11 mouse cellular contexts compared by ENCODE assay signal in genomic region chr9:72655602-72656001, GRCm38 (mm10). TPM values are rescaled to one million over a fixed set of nuclear protein-coding genes. Genes with fewer than 3 reads are reported as not detected.
DNase-seq lines count a peak whose midpoint lies in the region; ATAC-seq and TF ChIP-seq lines count a peak whose summit lies in the region.
"Had no signal": no experiment of that assay in that cellular context is flagged by ENCODE, and none has a peak within 500 bp of the region (broad histone marks: within the 10 kb centered on the region; RNA-seq: fewer than 3 reads in every experiment).

No protein-coding gene starts in this region.

- H3K4me3 ChIP-seq in liver, embryonic 11.5 days (ENCODE audit: low read depth, low read length): no peak overlapping the region
- H3K4me3 ChIP-seq in liver, postnatal 0 days (ENCODE audit: low read depth, low read length): no peak overlapping the region
- no peak overlapping the region for H3K4me3 ChIP-seq in intestine, postnatal 0 days (ENCODE audit: low read depth, low read length)
- H3K4me3 ChIP-seq: stomach, embryonic 15.5 days had no signal

- H3K9me3 ChIP-seq in liver, embryonic 11.5 days (ENCODE audit: control insufficient read depth, low read length): no peaks in the 10 kb centered on the region
- no peaks in the 10 kb centered on the region for H3K9me3 ChIP-seq in liver, postnatal 0 days (ENCODE audit: low read length)
- H3K9me3 ChIP-seq in intestine, postnatal 0 days (ENCODE audit: control insufficient read depth): no peaks in the 10 kb centered on the region
- H3K9me3 ChIP-seq: stomach, embryonic 15.5 days had no signal

- 0 out of 2 replicates have a peak overlapping the region, but pooled peaks have one; percentile 37 for H3K9ac ChIP-seq in liver, embryonic 11.5 days (ENCODE audit: low read depth, low read length)
- no peak overlapping the region for H3K9ac ChIP-seq in liver, postnatal 0 days (replicated peaks)
- no peak overlapping the region for H3K9ac ChIP-seq in intestine, postnatal 0 days (ENCODE audit: low read depth, low read length)
- H3K9ac ChIP-seq: stomach, embryonic 15.5 days had no signal

- H3K27me3 ChIP-seq in liver, embryonic 11.5 days (replicated peaks; ENCODE audit: control insufficient read depth, insufficient read depth, low read length): no peaks in the 10 kb centered on the region
- H3K27me3 ChIP-seq in liver, postnatal 0 days (ENCODE audit: insufficient read depth, low read length): no peaks in the 10 kb centered on the region
- no peaks in the 10 kb centered on the region for H3K27me3 ChIP-seq in intestine, postnatal 0 days (replicated peaks; ENCODE audit: control insufficient read depth, insufficient read depth, low read length)
- H3K27me3 ChIP-seq: stomach, embryonic 15.5 days had no signal

- no peak overlapping the region for H3K27ac ChIP-seq in liver, embryonic 11.5 days (ENCODE audit: low read depth, low read length)
- no peak overlapping the region for H3K27ac ChIP-seq in liver, postnatal 0 days (ENCODE audit: low read depth)
- no peak overlapping the region for H3K27ac ChIP-seq in intestine, postnatal 0 days (ENCODE audit: low read depth, low read length)
- H3K27ac ChIP-seq: kidney, postnatal 0 days had no signal

- H3K4me1 ChIP-seq in liver, embryonic 11.5 days (replicated peaks; ENCODE audit: control insufficient read depth, insufficient read depth, low read length): peaks cover 25% of the 10 kb centered on the region
- peaks cover 23% of the 10 kb centered on the region for H3K4me1 ChIP-seq in liver, postnatal 0 days (ENCODE audit: insufficient read depth)
- H3K4me1 ChIP-seq in intestine, postnatal 0 days (replicated peaks; ENCODE audit: control insufficient read depth, insufficient read depth, low read length): 0 out of 2 replicates have a peak, but pooled peaks cover 3% of the 10 kb centered on the region

- DNase-seq in heart, adult 11 months: peak; percentile 96
- no peak for DNase-seq in heart, adult 18-20 months
- DNase-seq in liver, embryonic 11.5 days (ENCODE audit: low spot score): no peak
- DNase-seq in liver, postnatal 0 days: no peak
- DNase-seq in gastrocnemius, postnatal 25 days: peak; percentile 44
- no peak for DNase-seq in Muller cell, postnatal 12 days (ENCODE audit: inconsistent ontology term)

- no peak for ATAC-seq in liver, embryonic 11.5 days (replicated peaks; ENCODE audit: low FRiP score)
- no peak for ATAC-seq in liver, postnatal 0 days
- peak; percentile 57 for ATAC-seq in megakaryocyte-erythroid progenitor cell, adult 5-6 weeks (replicated peaks; ENCODE audit: low FRiP score, low TSS enrichment, poor library complexity, severe bottlenecking)
- no peak for ATAC-seq in intestine, postnatal 0 days
- ATAC-seq: inflammation-experienced regulatory T-cells, adult 6 months had no signal

- TF ChIP-seq EP300 in liver, postnatal 0 days (IDR thresholded peaks at IDR 0.05; ENCODE audit: low read depth): no peak

- no peak overlapping the region for H3K4me2 ChIP-seq in liver, embryonic 11.5 days
- no peak overlapping the region for H3K4me2 ChIP-seq in liver, postnatal 0 days (ENCODE audit: low read depth, low read length)
- no peak overlapping the region for H3K4me2 ChIP-seq in intestine, postnatal 0 days (replicated peaks; ENCODE audit: low read depth)
- H3K4me2 ChIP-seq: stomach, embryonic 15.5 days had no signal

- no peaks in the 10 kb centered on the region for H3K36me3 ChIP-seq in liver, embryonic 11.5 days (ENCODE audit: control insufficient read depth, insufficient read depth, low read length)
- H3K36me3 ChIP-seq in liver, postnatal 0 days (replicated peaks; ENCODE audit: insufficient read depth, low read length): no peaks in the 10 kb centered on the region
- H3K36me3 ChIP-seq in intestine, postnatal 0 days (ENCODE audit: control insufficient read depth, insufficient read depth): no peaks in the 10 kb centered on the region
- H3K36me3 ChIP-seq: stomach, embryonic 15.5 days had no signal

- WGBS in liver, embryonic 11.5 days: 74% methylated on average over 5 of the region's 5 CpGs
- 72% methylated on average over 5 of the region's 5 CpGs for WGBS in liver, postnatal 0 days (ENCODE audit: insufficient replicate concordance)
- 87% methylated on average over 5 of the region's 5 CpGs for WGBS in intestine, postnatal 0 days

- no peak for TF ChIP-seq CTCF in liver, postnatal 0 days (IDR thresholded peaks at IDR 0.05; ENCODE audit: low read depth)
- TF ChIP-seq CTCF in intestine, postnatal 0 days (IDR thresholded peaks at IDR 0.05; ENCODE audit: low read depth): no peak

RNA-seq across cellular contexts. Expression of gene Nedd4, which starts 6.5 kb away (rescaled TPM):
- 100 to 1,000 TPM; 343 to 345 TPM for total RNA-seq in heart, adult 18-20 months (2021)
- polyA plus RNA-seq in liver, embryonic 11.5 days (2014; fragmentation: Nextera tagmentation; extraction: Ambion mirVana): 302 and 334 TPM in 2 replicates
- 56.7 and 70.3 TPM in 2 replicates for polyA plus RNA-seq in liver, postnatal 0 days (2015; fragmentation: Nextera tagmentation; extraction: Ambion mirVana)
- 100 to 1,000 TPM; 238 to 268 TPM for total RNA-seq in gastrocnemius, postnatal 25 days (2021)
- total RNA-seq in megakaryocyte-erythroid progenitor cell, adult 5-6 weeks (2014; fragmentation: Nextera tagmentation): 212 and 300 TPM in 2 replicates
- total RNA-seq in megakaryocyte-erythroid progenitor cell, adult 5-6 weeks (2017): 341 and 350 TPM in 2 replicates
- polyA plus RNA-seq in intestine, postnatal 0 days (2015; fragmentation: Nextera tagmentation; extraction: Ambion mirVana): 142 and 160 TPM in 2 replicates

Comparison
In these comparisons a context has a peak if more than half of its experiments do, and no peak if none do; other contexts are left out.
1. DNase-seq: peak in heart, adult 11 months (single experiment) and gastrocnemius, postnatal 25 days (single experiment); none in heart, adult 18-20 months (0 of 2), liver, embryonic 11.5 days (single experiment), liver, postnatal 0 days (single experiment) and Muller cell, postnatal 12 days (single experiment).